Mouse (Mus musculus): ENCODE measurements around the gene Itga11.

- TF ChIP-seq GATA1 (IDR thresholded peaks at IDR 0.05; ENCODE audit: borderline replicate concordance, low read length) (no peak), FLI1 (IDR thresholded peaks at IDR 0.05; ENCODE audit: low read length) (no peak)
Observed at GRCm38 (mm10) chr9:62675172-62675571, 2.5 kb upstream of the Itga11 start.

Data from megakaryocyte, embryonic 14.5 days (primary cell).